Mouse (Mus musculus) ES-E14 (cell line): Measurements from ENCODE around the gene Col24a1.

Experiments
- HCFC1 ChIP-seq: IDR thresholded peaks from 2 replicates; pipeline ENCODE4 v1.6.1; 2012; ENCODE audit warnings: low read length, inconsistent platforms, borderline replicate concordance; ENCODE audit not compliant: insufficient read depth
- MAFK ChIP-seq: IDR thresholded peaks from 2 replicates; pipeline ENCODE4 v1.6.1; 2014; ENCODE audit warnings: mild to moderate bottlenecking, low read depth, low read length, inconsistent platforms; ENCODE audit not compliant: insufficient read depth
- ZC3H11A ChIP-seq: IDR thresholded peaks from 2 replicates; pipeline ENCODE4 v1.6.1; 2012; ENCODE audit warnings: low read depth, mild to moderate bottlenecking, inconsistent platforms, low read length, borderline replicate concordance
- ZNF384 ChIP-seq: IDR thresholded peaks from 2 replicates; pipeline ENCODE4 v1.6.1; 2012; ENCODE audit warnings: low read depth, low read length, inconsistent platforms

- TF ChIP-seq ZNF384 (no peak), ZC3H11A (no peak), MAFK (no peak), HCFC1 (no peak)
Measured at GRCm38 (mm10) chr3:145254764-145255396, 37.4 kb upstream of the Col24a1 start.
